Mouse (Mus musculus): ENCODE measurements around the gene Cage1.
A peak's percentile ranks its signal among the peaks of the same experiment; 100 is the strongest.

Cage1 gene

GRCm38 (mm10) chr13:37966256-37967051 lies 70.4 kb downstream of the Cage1 start:
- peak in 1 of 2 experiments; percentile 29 for DNase-seq (ENCODE audit: low spot score in 2 of 2)

GRCm38 (mm10) chr13:37965126-37965914 lies 71.5 kb downstream of the Cage1 start:
- DNase-seq (ENCODE audit: low spot score in 2 of 2), result peak in 1 of 2 experiments; percentile 21

GRCm38 (mm10) chr13:37964128-37965087 lies 72.5 kb downstream of the Cage1 start:
- no peak for DNase-seq (ENCODE audit: low spot score in 2 of 2)

- peak; percentile 43 to 77 for DNase-seq (ENCODE audit: low spot score in 2 of 2)
Measured at GRCm38 (mm10) chr13:37963354-37964007, 73.4 kb downstream of the Cage1 start.

- DNase-seq (ENCODE audit: low spot score in 2 of 2), result no peak
Measured at GRCm38 (mm10) chr13:37962541-37962940, 74.3 kb downstream of the Cage1 start.

GRCm38 (mm10) chr13:37959936-37960335 lies 76.9 kb downstream of the Cage1 start:
- no peak for DNase-seq (ENCODE audit: low spot score in 2 of 2)

GRCm38 (mm10) chr13:37959239-37959907 lies 77.5 kb downstream of the Cage1 start:
- no peak for DNase-seq (ENCODE audit: low spot score in 2 of 2)

GRCm38 (mm10) chr13:37958498-37959238 lies 78.2 kb downstream of the Cage1 start:
- no peak for DNase-seq (ENCODE audit: low spot score in 2 of 2)

Measured in spleen, postnatal 14 days (tissue).